Mouse (Mus musculus) forebrain, embryonic 16.5 days (tissue): ENCODE measurements around the gene Ugt1a10. TPM values are rescaled to one million over a fixed set of nuclear protein-coding genes. Genes with fewer than 3 reads are reported as not detected.

Source experiments
- ATAC-seq: fragments of 200-750 bp; cut with Nextera tagmentation; 2 replicates; pipeline ENCODE4 v1.8.0; 2017; ENCODE audit warnings: mild to moderate bottlenecking, moderate library complexity
- H3K27ac ChIP-seq: fragments of 300-500 bp; sonication (generic); 2 replicates; pipeline ENCODE4 v1.5.1; 2014; ENCODE audit warnings: low read length, control low read depth
- H3K27me3 ChIP-seq: fragments of 300-500 bp; sonication (generic); replicated peaks from 2 replicates; pipeline ENCODE4 v1.6.1; 2014; ENCODE audit warnings: low read length; ENCODE audit not compliant: control insufficient read depth, insufficient read depth
- H3K36me3 ChIP-seq: fragments of 300-500 bp; sonication (generic); 2 replicates; pipeline ENCODE4 v1.6.1; 2014; ENCODE audit not compliant: control insufficient read depth, insufficient read depth
- H3K4me1 ChIP-seq: fragments of 300-500 bp; sonication (generic); replicated peaks from 2 replicates; pipeline ENCODE4 v1.6.1; 2014; ENCODE audit warnings: low read length; ENCODE audit not compliant: control insufficient read depth, insufficient read depth
- H3K4me2 ChIP-seq: fragments of 300-500 bp; sonication (generic); 2 replicates; pipeline ENCODE4 v1.6.1; 2014; ENCODE audit warnings: mild to moderate bottlenecking, low read length, control low read depth
- H3K4me3 ChIP-seq: fragments of 300-500 bp; sonication (generic); replicated peaks from 2 replicates; pipeline ENCODE4 v1.5.1; 2014; ENCODE audit warnings: mild to moderate bottlenecking, low read length, control low read depth
- H3K9ac ChIP-seq: fragments of 300-500 bp; sonication (generic); replicated peaks from 2 replicates; pipeline ENCODE4 v1.6.1; 2014; ENCODE audit warnings: low read depth, low read length, control low read depth
- H3K9me3 ChIP-seq: fragments of 300-500 bp; sonication (generic); 2 replicates; pipeline ENCODE4 v1.6.1; 2016; ENCODE audit warnings: low read length; ENCODE audit not compliant: control insufficient read depth
- WGBS: fragments of 180-500 bp; shearing (Covaris S2); extraction: QIAGEN DNeasy Blood & Tissue Kit; methylation state at CpG from one replicate; pipeline ENCODE4 v1.1.7; 2014; 5-methylcytosine and 5-hydroxymethylcytosine counted together
- polyA plus RNA-seq: library from polyadenylated mRNA; unstranded; fragments of >200 nt; fragmentation: Nextera tagmentation; extraction: Ambion mirVana; gene quantifications from 2 replicates; pipeline ENCODE4 v1.2.1, GENCODE M21; 2015

Ugt1a10 gene
- polyA plus RNA-seq, 1 experiment from 2014 or later = not detected

GRCm38 (mm10) chr1:88195687-88196086 is 140.5 kb downstream of the Ugt1a10 start:
- no peak for ATAC-seq

DNA sequence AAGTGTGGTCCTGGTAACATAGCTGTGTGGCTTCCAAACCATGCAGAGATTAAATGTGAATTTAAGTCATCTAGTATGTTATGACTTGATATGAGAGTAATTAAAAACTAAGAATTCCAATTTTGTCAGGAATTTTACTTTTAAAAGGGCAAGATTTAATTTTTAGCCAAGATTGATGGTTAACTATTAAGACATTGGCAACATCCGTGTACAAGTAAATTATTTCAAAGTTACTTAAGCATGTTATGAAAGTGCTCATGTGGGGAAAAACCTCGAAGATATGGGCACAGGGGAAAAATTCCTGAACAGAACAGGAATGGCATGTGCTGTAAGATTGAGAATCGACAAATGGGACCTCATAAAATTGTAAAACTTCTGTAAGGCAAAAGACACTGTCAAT is 142.3 kb downstream of the Ugt1a10 start:
- no peak overlapping the region for H3K4me3 ChIP-seq
- H3K9ac ChIP-seq = no peak overlapping the region
- H3K4me2 ChIP-seq = no peak overlapping the region
- H3K27ac ChIP-seq = no peak overlapping the region
- H3K27me3 ChIP-seq = no peaks in the 10 kb centered on the region
- no peaks in the 10 kb centered on the region for H3K4me1 ChIP-seq
- no peaks in the 10 kb centered on the region for H3K36me3 ChIP-seq
- H3K9me3 ChIP-seq = no peaks in the 10 kb centered on the region
- WGBS = 80% methylated on average over 3 of the region's 3 CpGs
- ATAC-seq = no peak

More at GRCm38 (mm10) chr1:88195687-88196086, 140.5 kb downstream of the Ugt1a10 start:
- Histone ChIP-seq H3K36me3 (no peaks in the 10 kb centered on the region), H3K4me2 (no peak overlapping the region), H3K27ac (no peak overlapping the region), H3K9me3 (no peaks in the 10 kb centered on the region), H3K27me3 (no peaks in the 10 kb centered on the region), H3K4me1 (no peaks in the 10 kb centered on the region), H3K4me3 (no peak overlapping the region), H3K9ac (no peak overlapping the region)
- 96% methylated on average over 1 of the region's 1 CpGs for WGBS

DNA sequence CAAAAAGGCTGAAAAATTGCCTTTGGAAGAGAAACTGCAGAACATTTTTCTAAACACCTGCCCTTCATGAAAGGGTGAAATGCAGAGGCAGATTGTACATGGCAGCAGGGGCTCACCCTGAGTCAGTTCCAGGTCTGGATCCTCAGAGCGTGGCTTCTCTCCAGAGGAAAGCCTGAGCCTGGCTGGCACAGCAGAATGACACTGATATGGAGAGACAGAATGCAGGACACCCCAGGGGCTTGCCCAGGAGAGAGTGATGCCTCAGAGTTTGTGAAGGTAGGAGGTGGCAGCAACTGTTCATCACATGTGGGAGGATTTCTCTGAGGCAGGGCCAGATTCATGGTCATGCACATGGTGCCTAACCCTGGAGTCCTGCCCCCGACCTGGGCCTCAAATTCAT is 144.8 kb downstream of the Ugt1a10 start:
- Histone ChIP-seq H3K27me3 (no peaks in the 10 kb centered on the region), H3K9ac (no peak overlapping the region), H3K27ac (no peak overlapping the region), H3K4me2 (no peak overlapping the region), H3K36me3 (no peaks in the 10 kb centered on the region), H3K9me3 (0 out of 2 replicates have a peak, but pooled peaks cover 2% of the 10 kb centered on the region), H3K4me3 (no peak overlapping the region), H3K4me1 (no peaks in the 10 kb centered on the region)
- 80% methylated on average over 2 of the region's 2 CpGs for WGBS
- no peak for ATAC-seq

DNA sequence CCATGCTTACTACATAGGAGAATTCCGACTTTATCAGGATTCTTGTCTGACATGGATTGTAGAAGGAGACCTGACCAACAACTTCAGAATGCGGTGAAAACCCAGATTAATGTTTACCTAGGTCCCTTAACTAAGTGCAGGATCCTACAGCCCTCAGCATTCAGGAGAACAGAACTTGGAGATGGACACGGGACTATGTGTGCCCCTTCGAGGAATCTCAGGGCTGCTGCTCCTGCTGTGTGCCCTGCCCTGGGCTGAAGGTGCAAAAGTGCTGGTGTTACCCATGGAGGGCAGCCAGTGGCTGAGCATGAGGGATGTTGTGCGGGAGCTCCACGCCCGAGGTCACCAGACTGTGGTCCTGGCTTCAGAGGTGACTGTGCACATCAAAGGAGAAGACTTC is 145.3 kb downstream of the Ugt1a10 start, which contains the start of gene Ugt1a2:
Ugt1a2 (plus strand) TSS at position 146 of the 400 bp plus-strand sequence.
- no peak for ATAC-seq
- H3K27me3 ChIP-seq = no peaks in the 10 kb centered on the region

GRCm38 (mm10) chr1:88205294-88205922 is 150.2 kb downstream of the Ugt1a10 start, which contains the start of gene Dnajb3:
Gene Dnajb3, minus strand, starts transcription at chr1:88205782.
- Histone ChIP-seq H3K4me3 (peak within 1 kb of the TSS; percentile 56), H3K36me3 (no peaks in the 10 kb centered on the region), H3K27ac (no peak within 1 kb of the TSS; the same call in 1 of the 2 replicates), H3K9me3 (0 out of 2 replicates have a peak, but pooled peaks cover 2% of the 10 kb centered on the region), H3K4me2 (peak within 1 kb of the TSS; percentile 69), H3K27me3 (no peaks in the 10 kb centered on the region), H3K4me1 (no peaks in the 10 kb centered on the region), H3K9ac (peak within 1 kb of the TSS; percentile 67)
- 8% methylated on average over 62 of the region's 62 CpGs for WGBS
- ATAC-seq = peak; percentile 100

More for the DNA sequence above, 145.3 kb downstream of the Ugt1a10 start, which contains the start of gene Ugt1a2:
- no peak within 1 kb of the TSS for H3K4me3 ChIP-seq
- H3K9me3 ChIP-seq = 0 out of 2 replicates have a peak, but pooled peaks cover 2% of the 10 kb centered on the region
- H3K9ac ChIP-seq = no peak within 1 kb of the TSS
- H3K4me1 ChIP-seq = no peaks in the 10 kb centered on the region
- no peak within 1 kb of the TSS for H3K27ac ChIP-seq
- H3K4me2 ChIP-seq = no peak within 1 kb of the TSS
- WGBS = 91% methylated on average over 7 of the region's 7 CpGs
- no peaks in the 10 kb centered on the region for H3K36me3 ChIP-seq

DNA sequence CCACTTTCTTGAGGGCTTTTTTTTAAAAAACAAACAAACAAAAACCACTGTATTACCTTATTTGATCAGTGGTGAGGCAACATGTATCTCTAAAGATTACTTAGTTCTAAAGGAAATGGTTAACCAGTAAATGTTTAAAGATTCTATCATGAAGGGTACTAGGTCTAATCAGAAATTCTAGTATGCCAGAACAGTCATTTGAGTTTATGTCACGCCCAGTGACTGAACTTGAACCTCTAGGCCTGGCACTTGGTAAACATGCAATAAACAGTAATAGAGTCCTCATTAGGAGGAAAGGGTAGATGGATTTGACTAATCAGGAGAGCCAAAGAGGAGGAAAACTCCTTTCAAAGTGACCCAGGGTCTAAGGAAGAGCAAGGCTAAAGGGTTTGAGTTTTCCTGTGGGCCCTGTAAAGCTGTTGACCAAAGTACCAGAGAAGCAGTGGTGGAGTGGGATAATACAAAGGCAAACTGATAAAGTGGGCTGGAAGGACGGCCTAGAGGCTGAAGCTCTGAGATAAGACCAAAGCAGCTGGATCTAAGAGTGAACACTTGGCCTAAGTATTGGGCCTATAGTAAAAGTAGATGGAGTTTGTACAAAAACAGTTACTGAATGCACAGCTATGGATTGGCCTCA is 151.8 kb downstream of the Ugt1a10 start:
- 75% methylated on average over 2 of the region's 2 CpGs for WGBS
- no peaks in the 10 kb centered on the region for H3K27me3 ChIP-seq
- H3K9ac ChIP-seq = no peak overlapping the region
- H3K4me3 ChIP-seq = no peak overlapping the region
- H3K36me3 ChIP-seq = no peaks in the 10 kb centered on the region
- H3K27ac ChIP-seq = no peak overlapping the region
- ATAC-seq = no peak
- H3K4me1 ChIP-seq = no peaks in the 10 kb centered on the region
- H3K9me3 ChIP-seq = peaks cover 9% of the 10 kb centered on the region
- no peak overlapping the region for H3K4me2 ChIP-seq

- no peak within 1 kb of the TSS for H3K27ac ChIP-seq
- no peak within 1 kb of the TSS for H3K4me3 ChIP-seq
- no peaks in the 10 kb centered on the region for H3K36me3 ChIP-seq
- WGBS = 68% methylated on average over 8 of the region's 8 CpGs
- peaks cover 51% of the 10 kb centered on the region for H3K9me3 ChIP-seq
- no peak within 1 kb of the TSS for H3K9ac ChIP-seq
- H3K4me2 ChIP-seq = no peak within 1 kb of the TSS
- no peaks in the 10 kb centered on the region for H3K27me3 ChIP-seq
- peak; percentile 38; the same call in 1 of the 2 replicates for ATAC-seq
- H3K4me1 ChIP-seq = no peaks in the 10 kb centered on the region
These were observed 156.6 kb downstream of the Ugt1a10 start, which contains the start of gene Ugt1a1 for GRCm38 (mm10) chr1:88211812-88212211. Gene Ugt1a1, plus strand, starts transcription at chr1:88211959.

GRCm38 (mm10) chr1:88212341-88213045 is 157.3 kb downstream of the Ugt1a10 start:
- no peak overlapping the region for H3K27ac ChIP-seq
- 64% methylated on average over 8 of the region's 8 CpGs for WGBS
- H3K36me3 ChIP-seq = no peaks in the 10 kb centered on the region
- H3K4me3 ChIP-seq = no peak overlapping the region
- no peak overlapping the region for H3K9ac ChIP-seq
- H3K27me3 ChIP-seq = no peaks in the 10 kb centered on the region
- ATAC-seq = peak; percentile 40; the same call in 1 of the 2 replicates
- H3K9me3 ChIP-seq = peaks cover 58% of the 10 kb centered on the region
- H3K4me2 ChIP-seq = no peak overlapping the region
- no peaks in the 10 kb centered on the region for H3K4me1 ChIP-seq

DNA sequence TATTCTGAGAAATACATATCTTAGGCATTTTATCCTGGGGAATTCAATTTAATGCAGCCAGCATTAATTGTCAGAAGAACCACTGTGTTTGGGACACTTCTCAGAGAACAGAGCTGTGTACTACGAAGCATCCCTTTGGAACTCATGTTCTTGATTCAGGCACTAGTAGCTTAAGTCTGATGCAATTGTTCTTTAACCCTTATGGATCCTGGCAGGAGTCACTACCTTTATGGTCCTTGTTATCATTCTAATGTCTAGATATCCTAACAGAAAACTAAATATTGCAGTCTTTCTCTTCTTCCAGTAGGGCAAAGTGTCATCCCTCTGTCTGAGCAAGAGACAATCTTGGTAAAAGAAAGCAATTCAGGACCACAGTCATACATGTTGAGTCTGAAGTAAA is 157.9 kb downstream of the Ugt1a10 start:
- WGBS = 79% methylated on average over 1 of the region's 1 CpGs
- Histone ChIP-seq H3K4me2 (no peak overlapping the region), H3K4me1 (no peaks in the 10 kb centered on the region), H3K27ac (no peak overlapping the region), H3K4me3 (no peak overlapping the region), H3K36me3 (no peaks in the 10 kb centered on the region), H3K9ac (no peak overlapping the region), H3K9me3 (peaks cover 60% of the 10 kb centered on the region), H3K27me3 (no peaks in the 10 kb centered on the region)
- ATAC-seq = no peak
